Mouse (Mus musculus) MEL (cell line): ENCODE results near the gene Cdpf1.

Experiments
- CTCF ChIP-seq, 3 experiments: IDR thresholded peaks in 2 of 3; conservative IDR thresholded peaks in 1 of 3; 2 replicates each; pipeline ENCODE4 v1.5.1; 2011 to 2012; ENCODE audit warnings: low read length in 3 of 3, low read depth in 2 of 3, mild to moderate bottlenecking in 2 of 3, improper control_type of control experiment in 1 of 3, inconsistent platforms in 1 of 3, mixed read lengths in 1 of 3, moderate library complexity in 1 of 3; ENCODE audit not compliant: control insufficient read depth in 1 of 3, insufficient read depth in 1 of 3, poor library complexity in 1 of 3, severe bottlenecking in 1 of 3
- EP300 ChIP-seq, 2 experiments: IDR thresholded peaks; 2 replicates each; pipeline ENCODE4 v1.6.1; 2011; ENCODE audit warnings: improper control_type of control experiment in 2 of 2, low read length in 2 of 2, low read depth in 1 of 2, mild to moderate bottlenecking in 1 of 2
- MYC ChIP-seq: IDR thresholded peaks from 2 replicates; pipeline ENCODE4 v1.6.1; 2011; ENCODE audit warnings: low read depth, mild to moderate bottlenecking, low read length, improper control_type of control experiment, moderate library complexity
- NRF1 ChIP-seq: IDR thresholded peaks from 2 replicates; pipeline ENCODE4 v1.6.1; 2014; ENCODE audit warnings: low read depth, mild to moderate bottlenecking, inconsistent platforms, low read length, improper control_type of control experiment, moderate library complexity; ENCODE audit not compliant: poor library complexity, insufficient read depth, severe bottlenecking
- POLR2A ChIP-seq, 2 experiments: IDR thresholded peaks; 2 replicates each; pipeline ENCODE4 v1.6.1; 2011 to 2012; ENCODE audit warnings: low read length in 2 of 2, mild to moderate bottlenecking in 2 of 2, control low read depth in 1 of 2, improper control_type of control experiment in 1 of 2, low read depth in 1 of 2, moderate library complexity in 1 of 2; ENCODE audit not compliant: control insufficient read depth in 1 of 2, insufficient read depth in 1 of 2, poor library complexity in 1 of 2
- POLR2AphosphoS2 ChIP-seq: IDR thresholded peaks from 2 replicates; pipeline ENCODE4 v1.6.1; 2011; ENCODE audit warnings: low read length, improper control_type of control experiment
- SMC3 ChIP-seq: IDR thresholded peaks from 2 replicates; pipeline ENCODE4 v1.6.1; 2011; ENCODE audit warnings: low read depth, low read length, improper control_type of control experiment
- ZC3H11A ChIP-seq: IDR thresholded peaks from 2 replicates; pipeline ENCODE4 v1.6.1; 2012; ENCODE audit warnings: low read depth, mild to moderate bottlenecking, inconsistent platforms, low read length, improper control_type of control experiment

- TF ChIP-seq CTCF (IDR thresholded peaks at IDR 0.05 in 2 of 3, conservative IDR thresholded peaks at IDR 0.05 in 1 of 3; ENCODE audit: control insufficient read depth in 1 of 3, insufficient read depth in 1 of 3, low read depth in 2 of 3, low read length in 3 of 3, poor library complexity in 1 of 3, severe bottlenecking in 1 of 3) = no peak
- TF ChIP-seq EP300 (IDR thresholded peaks at IDR 0.05; ENCODE audit: low read depth in 1 of 2, low read length in 2 of 2) = peak; percentile 33 to 62; a peak in 3 of 4 replicates
- TF ChIP-seq NRF1 = no peak
- no peak for TF ChIP-seq POLR2AphosphoS2
- no peak for TF ChIP-seq POLR2A (IDR thresholded peaks at IDR 0.05; ENCODE audit: control insufficient read depth in 1 of 2, insufficient read depth in 1 of 2, low read depth in 1 of 2, low read length in 2 of 2, poor library complexity in 1 of 2)
- no peak for TF ChIP-seq SMC3
- no peak for TF ChIP-seq MYC
- TF ChIP-seq ZC3H11A = no peak
These were observed 15.2 kb upstream of the Cdpf1 start for GRCm38 (mm10) chr15:85826676-85827075.
